Mouse (Mus musculus) fat pad, adult 2 months (tissue): ENCODE data around the gene Amt.
"Not testable (repeated sequence)": the region's sequence is repeated elsewhere in the genome, so short reads cannot be mapped to it uniquely, and the experiment has no call there.

Experiments used
- DNase-seq: peaks from one replicate; pipeline ENCODE4 v3.0.0-alpha.2; 2011; ENCODE audit warnings: low read depth, low spot score; ENCODE audit errors: extremely low read depth

The Amt gene

GRCm38 (mm10) chr9:108296453-108297355 is at the start of gene Amt:
Amt (plus strand) TSS chr9:108296853.
- DNase-seq = no peak

- no peak for DNase-seq
Measured at GRCm38 (mm10) chr9:108248957-108249356, 47.7 kb upstream of the Amt start.

GRCm38 (mm10) chr9:108251877-108252276 is 44.8 kb upstream of the Amt start:
- no peak for DNase-seq

- DNase-seq = no peak
Measured at GRCm38 (mm10) chr9:108252766-108253165, 43.9 kb upstream of the Amt start.

- no peak for DNase-seq
Measured at GRCm38 (mm10) chr9:108260526-108260925, 36.1 kb upstream of the Amt start.

GRCm38 (mm10) chr9:108261865-108262264 is 34.8 kb upstream of the Amt start:
- DNase-seq = no peak

- no peak for DNase-seq
Measured at GRCm38 (mm10) chr9:108262494-108263049, 34.1 kb upstream of the Amt start.

- no peak for DNase-seq
Measured at GRCm38 (mm10) chr9:108263131-108263681, 33.4 kb upstream of the Amt start.

- no peak for DNase-seq
Measured at GRCm38 (mm10) chr9:108263690-108264190, 32.9 kb upstream of the Amt start, which contains the start of gene Dag1. Dag1 (minus strand) TSS chr9:108263958.

- no peak for DNase-seq
Measured at GRCm38 (mm10) chr9:108264191-108264921, 32.3 kb upstream of the Amt start.

GRCm38 (mm10) chr9:108266261-108266935 is 30.3 kb upstream of the Amt start:
- no peak for DNase-seq

- DNase-seq = no peak
Measured at GRCm38 (mm10) chr9:108267691-108268090, 29.0 kb upstream of the Amt start.

GRCm38 (mm10) chr9:108268701-108269100 is 28.0 kb upstream of the Amt start:
- not testable (repeated sequence) for DNase-seq

- no peak for DNase-seq
Measured at GRCm38 (mm10) chr9:108271941-108272340, 24.7 kb upstream of the Amt start.

- no peak for DNase-seq
Measured at GRCm38 (mm10) chr9:108272691-108273090, 24.0 kb upstream of the Amt start.

- DNase-seq = no peak
Measured at GRCm38 (mm10) chr9:108273485-108273884, 23.2 kb upstream of the Amt start.

- no peak for DNase-seq
Measured at GRCm38 (mm10) chr9:108274476-108275330, 21.9 kb upstream of the Amt start.

GRCm38 (mm10) chr9:108275331-108275659 is 21.4 kb upstream of the Amt start:
- no peak for DNase-seq

GRCm38 (mm10) chr9:108278697-108279450 is 17.8 kb upstream of the Amt start:
- no peak for DNase-seq
